ENCODE assay signal across 18 mouse cellular contexts in the genomic region with DNA sequence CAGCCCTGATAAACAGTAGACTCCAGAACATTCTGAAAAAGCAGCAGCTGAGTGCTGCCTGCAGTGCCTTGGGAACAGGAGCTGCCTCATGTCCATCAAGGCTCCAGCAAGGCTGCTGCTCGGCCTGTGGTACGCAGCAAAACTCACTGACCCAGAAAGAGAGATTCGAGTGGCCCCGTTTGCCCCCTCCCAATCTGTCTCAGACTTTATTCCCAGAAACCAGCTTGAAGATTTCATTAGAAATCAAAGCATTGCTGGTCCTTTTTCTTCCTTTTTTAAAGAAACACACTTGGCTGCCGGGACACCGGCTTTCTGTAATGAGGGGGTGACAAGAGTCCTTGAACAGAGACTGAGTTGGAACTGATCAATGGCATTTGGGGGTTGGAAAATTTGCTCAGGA. TPM values are rescaled to one million over a fixed set of nuclear protein-coding genes. Genes with fewer than 3 reads are reported as not detected.
A peak's percentile ranks its signal among the peaks of the same experiment; 100 is the strongest.
DNase-seq lines count a peak whose midpoint lies in the region; ATAC-seq and TF ChIP-seq lines count a peak whose summit lies in the region.
"Had no signal": no experiment of that assay in that cellular context is flagged by ENCODE, and none has a peak within 500 bp of the region (broad histone marks: within the 10 kb centered on the region; RNA-seq: fewer than 3 reads in every experiment).

No protein-coding gene starts in this region.

- no peak for DNase-seq in gastrocnemius, adult 2 months
- no peak for DNase-seq in gastrocnemius, postnatal 25 days
- DNase-seq in left cerebral cortex, adult 2 months (ENCODE audit: extremely low spot score in 1 of 2, low spot score in 2 of 2) = no peak
- DNase-seq in left cerebral cortex, adult 18-20 months (ENCODE audit: low spot score in 2 of 2) = no peak
- DNase-seq in urinary bladder, postnatal 10 days (ENCODE audit: low spot score) = no peak

- H3K4me1 ChIP-seq in olfactory bulb, adult 2 months (ENCODE audit: control insufficient read depth, insufficient read depth, low read length) = peaks cover 63% of the 10 kb centered on the region

- TF ChIP-seq POLR2A in olfactory bulb, adult 2 months (IDR thresholded peaks at IDR 0.05; ENCODE audit: insufficient read depth, low read depth, low read length) = no peak

- intact Hi-C loops in gastrocnemius, adult 2 months (cut with DNase I) = no loop called here
- intact Hi-C loops in left cerebral cortex, adult 2 months (cut with DNase I) = no loop called here

- ATAC-seq in erythroid progenitor cell, adult 5-6 weeks (replicated peaks; ENCODE audit: low FRiP score, poor library complexity, severe bottlenecking) = peak; percentile 7; the same call in 1 of the 2 replicates
- ATAC-seq: activated CD4-positive, CD25-positive, alpha-beta regulatory T cell, adult 4 months; hindbrain, embryonic 16.5 days; intestine, embryonic 15.5 days had no signal

- peak overlapping the region; percentile 43; the same call in 1 of the 2 replicates for H3K27ac ChIP-seq in gastrocnemius, adult 2 months
- peak overlapping the region; percentile 64; the same call in 1 of the 2 replicates for H3K27ac ChIP-seq in left cerebral cortex, adult 2 months
- H3K27ac ChIP-seq in olfactory bulb, adult 2 months (ENCODE audit: insufficient read depth, low read depth, low read length) = 0 out of 2 replicates have a peak overlapping the region, but pooled peaks have one; percentile 40
- H3K27ac ChIP-seq: embryonic facial prominence, embryonic 12.5 days; intestine, embryonic 15.5 days; limb, embryonic 13.5 days; neural tube, embryonic 13.5 days; stomach, embryonic 15.5 days had no signal

- no peak overlapping the region for H3K4me3 ChIP-seq in gastrocnemius, adult 2 months
- no peak overlapping the region for H3K4me3 ChIP-seq in left cerebral cortex, adult 2 months
- no peak overlapping the region for H3K4me3 ChIP-seq in olfactory bulb, adult 2 months (ENCODE audit: insufficient read depth, low read depth, low read length)
- H3K4me3 ChIP-seq: embryonic facial prominence, embryonic 12.5 days; hindbrain, embryonic 10.5 days; intestine, embryonic 15.5 days; limb, embryonic 13.5 days; neural tube, embryonic 13.5 days; stomach, embryonic 15.5 days had no signal

- WGBS in olfactory bulb, adult 2 months = 60% methylated on average over 6 of the region's 6 CpGs

- TF ChIP-seq CTCF in gastrocnemius, adult 2 months (IDR thresholded peaks at IDR 0.05) = no peak
- TF ChIP-seq CTCF in left cerebral cortex, adult 2 months (IDR thresholded peaks at IDR 0.05) = no peak
- TF ChIP-seq CTCF in olfactory bulb, adult 2 months (IDR thresholded peaks at IDR 0.05; ENCODE audit: insufficient read depth, low read depth, low read length) = no peak

RNA-seq across cellular contexts. Expression of a gene that starts 37.6 kb away (rescaled TPM):
- 10 to 100 TPM; 12.7 to 16.3 TPM for total RNA-seq in gastrocnemius, adult 2 months (2021)
- 10 to 100 TPM; 10.7 to 13.2 TPM for total RNA-seq in gastrocnemius, postnatal 25 days (2021)
- total RNA-seq in left cerebral cortex, adult 2 months (2021) = 10 to 100 TPM; 23.1 to 25.6 TPM
- total RNA-seq in left cerebral cortex, adult 18-20 months (2021) = 10 to 100 TPM; 24.3 to 30.5 TPM
- 9.2 and 11.2 TPM in 2 replicates for total RNA-seq in erythroid progenitor cell, adult 5-6 weeks (2015; ENCODE audit: low replicate concordance)
- total RNA-seq in erythroid progenitor cell, adult 5-6 weeks (2017; ENCODE audit: low replicate concordance) = 2.3 TPM in 1 of 2 replicates, not detected in the other
- polyA plus RNA-seq in olfactory bulb, adult 2 months (2012; ENCODE audit: insufficient read depth, insufficient read length, low replicate concordance, missing spikeins) = not detected in 2 replicates

RNA-seq across cellular contexts. Expression of a gene that starts 38.0 kb away (rescaled TPM):
- total RNA-seq in gastrocnemius, adult 2 months (2021) = 1 to 10 TPM; 7.3 to 7.4 TPM
- total RNA-seq in gastrocnemius, postnatal 25 days (2021) = 1 to 10 TPM; 4.1 to 5.8 TPM
- total RNA-seq in left cerebral cortex, adult 2 months (2021) = 10 to 100 TPM; 16.2 to 16.8 TPM
- 10 to 100 TPM; 14.9 to 16.2 TPM for total RNA-seq in left cerebral cortex, adult 18-20 months (2021)
- total RNA-seq in erythroid progenitor cell, adult 5-6 weeks (2015; ENCODE audit: low replicate concordance) = 5.0 and 6.3 TPM in 2 replicates
- 0.64 and 6.3 TPM in 2 replicates for total RNA-seq in erythroid progenitor cell, adult 5-6 weeks (2017; ENCODE audit: low replicate concordance)
- not detected in 2 replicates for polyA plus RNA-seq in olfactory bulb, adult 2 months (2012; ENCODE audit: insufficient read depth, insufficient read length, low replicate concordance, missing spikeins)

RNA-seq across cellular contexts. Expression of a gene that starts 41.7 kb away (rescaled TPM):
- total RNA-seq in gastrocnemius, adult 2 months (2021) = under 1 TPM in 1 of 2 experiments, not detected in 1; 0.06 TPM
- total RNA-seq in gastrocnemius, postnatal 25 days (2021) = under 1 TPM in 1 of 2 experiments, not detected in 1; 0.05 TPM
- total RNA-seq in left cerebral cortex, adult 2 months (2021) = 10 to 100 TPM; 37.4 to 40.0 TPM
- 10 to 100 TPM; 33.8 to 35.7 TPM for total RNA-seq in left cerebral cortex, adult 18-20 months (2021)
- not detected in 2 replicates for total RNA-seq in erythroid progenitor cell, adult 5-6 weeks (2015; ENCODE audit: low replicate concordance)
- not detected in 2 replicates for total RNA-seq in erythroid progenitor cell, adult 5-6 weeks (2017; ENCODE audit: low replicate concordance)
- not detected in 2 replicates for polyA plus RNA-seq in olfactory bulb, adult 2 months (2012; ENCODE audit: insufficient read depth, insufficient read length, low replicate concordance, missing spikeins)
- total RNA-seq: gastrocnemius, postnatal 4 days; megakaryocyte, adult 5-6 weeks had no signal
- polyA plus RNA-seq: activated CD4-positive, CD25-positive, alpha-beta regulatory T cell, adult 4 months; kidney, embryonic 16.5 days had no signal

RNA-seq across cellular contexts. Expression of a gene that starts 51.5 kb away (rescaled TPM):
- 1 to 10 TPM; 2.9 to 4.4 TPM for total RNA-seq in gastrocnemius, adult 2 months (2021)
- 1 to 10 TPM; 3.6 to 3.8 TPM for total RNA-seq in gastrocnemius, postnatal 25 days (2021)
- total RNA-seq in left cerebral cortex, adult 2 months (2021) = 10 to 100 TPM; 15.9 to 17.9 TPM
- 10 to 100 TPM; 13.1 to 18.1 TPM for total RNA-seq in left cerebral cortex, adult 18-20 months (2021)
- total RNA-seq in erythroid progenitor cell, adult 5-6 weeks (2015; ENCODE audit: low replicate concordance) = 1.3 and 16.6 TPM in 2 replicates
- 1.4 and 3.2 TPM in 2 replicates for total RNA-seq in erythroid progenitor cell, adult 5-6 weeks (2017; ENCODE audit: low replicate concordance)
- polyA plus RNA-seq in olfactory bulb, adult 2 months (2012; ENCODE audit: insufficient read depth, insufficient read length, low replicate concordance, missing spikeins) = not detected in 2 replicates

Comparison
In these comparisons a context has a peak if more than half of its experiments do, and no peak if none do; other contexts are left out.
1. RNA of a gene that starts 41.7 kb away (total RNA-seq): 37.4 to 40.0 TPM in left cerebral cortex, adult 2 months and 33.8 to 35.7 TPM in left cerebral cortex, adult 18-20 months; 0.06 TPM in gastrocnemius, adult 2 months, 0.05 TPM in gastrocnemius, postnatal 25 days and not detected in erythroid progenitor cell, adult 5-6 weeks; every median in the first group is over 10 times any median in the second.
2. Peak in every context shown above with its lines, with median percentiles within 50 percentile points of each other: H3K27ac ChIP-seq.